Mouse (Mus musculus): Measurements from ENCODE around the gene Cep295. TPM values are rescaled to one million over a fixed set of nuclear protein-coding genes. Genes with fewer than 3 reads are reported as not detected.
A peak's percentile ranks its signal among the peaks of the same experiment; 100 is the strongest.

Cep295 gene
- polyA plus RNA-seq, 1 experiment from 2014 or later, result 11.7 TPM

- Histone ChIP-seq H3K27ac (peak overlapping the region; percentile 92), H3K4me1 (replicated peaks) (peaks cover 6% of the 10 kb centered on the region; the same call in 1 of the 2 replicates), H3K9ac (peak overlapping the region; percentile 96), H3K27me3 (replicated peaks) (no peaks in the 10 kb centered on the region), H3K9me3 (no peaks in the 10 kb centered on the region), H3K4me3 (replicated peaks) (peak overlapping the region; percentile 86), H3K36me3 (peaks cover 10% of the 10 kb centered on the region; the same call in 1 of the 2 replicates), H3K4me2 (replicated peaks) (peak overlapping the region; percentile 59)
- WGBS, result 9% methylated on average over 19 of the region's 19 CpGs
- ATAC-seq, result no peak
Observed at GRCm38 (mm10) chr9:15279139-15279648, 78.4 kb downstream of the Cep295 start.

- H3K36me3 ChIP-seq, result peaks cover 13% of the 10 kb centered on the region; the same call in 1 of the 2 replicates
- no peak overlapping the region for H3K4me3 ChIP-seq (replicated peaks)
- no peaks in the 10 kb centered on the region for H3K27me3 ChIP-seq (replicated peaks)
- H3K4me1 ChIP-seq (replicated peaks), result peaks cover 6% of the 10 kb centered on the region; the same call in 1 of the 2 replicates
- no peaks in the 10 kb centered on the region for H3K9me3 ChIP-seq
- peak overlapping the region; percentile 59; the same call in 1 of the 2 replicates for H3K4me2 ChIP-seq (replicated peaks)
- no peak overlapping the region for H3K27ac ChIP-seq
- WGBS, result 95% methylated on average over 3 of the region's 3 CpGs
- H3K9ac ChIP-seq, result no peak overlapping the region
- ATAC-seq, result no peak
Observed at GRCm38 (mm10) chr9:15278343-15278742, 79.2 kb downstream of the Cep295 start.

- ATAC-seq, result no peak
- 91% methylated on average over 4 of the region's 4 CpGs for WGBS
- H3K27ac ChIP-seq, result no peak overlapping the region
- peaks cover 22% of the 10 kb centered on the region for H3K36me3 ChIP-seq
- no peaks in the 10 kb centered on the region for H3K9me3 ChIP-seq
- no peak overlapping the region for H3K9ac ChIP-seq
- H3K4me2 ChIP-seq (replicated peaks), result no peak overlapping the region
- peaks cover 6% of the 10 kb centered on the region; the same call in 1 of the 2 replicates for H3K4me1 ChIP-seq (replicated peaks)
- no peaks in the 10 kb centered on the region for H3K27me3 ChIP-seq (replicated peaks)
- no peak overlapping the region for H3K4me3 ChIP-seq (replicated peaks)
Observed at GRCm38 (mm10) chr9:15276855-15277254, 80.7 kb downstream of the Cep295 start.

- Histone ChIP-seq H3K4me3 (replicated peaks) (no peak overlapping the region), H3K4me2 (replicated peaks) (no peak overlapping the region), H3K9me3 (no peaks in the 10 kb centered on the region), H3K36me3 (peaks cover 39% of the 10 kb centered on the region), H3K4me1 (replicated peaks) (no peaks in the 10 kb centered on the region), H3K27me3 (replicated peaks) (no peaks in the 10 kb centered on the region), H3K9ac (no peak overlapping the region), H3K27ac (no peak overlapping the region)
- no peak for ATAC-seq
- 91% methylated on average over 2 of the region's 2 CpGs for WGBS
Observed at GRCm38 (mm10) chr9:15273981-15274380, 83.6 kb downstream of the Cep295 start.

Other genes starting within 250 kb of the Cep295 start
- not detected in 2 replicates for gene Hephl1, start 245.7 kb downstream of the Cep295 start, polyA plus RNA-seq (2015; fragmentation: Nextera tagmentation; extraction: Ambion mirVana)
- gene Vstm5, start 118.7 kb downstream of the Cep295 start, polyA plus RNA-seq (2015; fragmentation: Nextera tagmentation; extraction: Ambion mirVana), result 7.9 and 8.3 TPM in 2 replicates
- gene Med17, start 77.9 kb downstream of the Cep295 start, polyA plus RNA-seq (2015; fragmentation: Nextera tagmentation; extraction: Ambion mirVana), result 31.0 and 34.5 TPM in 2 replicates
- 79.1 and 82.8 TPM in 2 replicates for gene Taf1d, start 51.6 kb downstream of the Cep295 start, polyA plus RNA-seq (2015; fragmentation: Nextera tagmentation; extraction: Ambion mirVana)
- 8.4 and 9.6 TPM in 2 replicates for gene 4931406C07Rik, start 51.3 kb downstream of the Cep295 start, polyA plus RNA-seq (2015; fragmentation: Nextera tagmentation; extraction: Ambion mirVana)
- 3.2 and 4.1 TPM in 2 replicates for gene Smco4, start 135.6 kb upstream of the Cep295 start, polyA plus RNA-seq (2015; fragmentation: Nextera tagmentation; extraction: Ambion mirVana)

Measured in intestine, embryonic 15.5 days (tissue).